Mouse (Mus musculus) frontal cortex, adult (tissue): ENCODE measurements around the gene Ctla2a.
A peak's percentile ranks its signal among the peaks of the same experiment; 100 is the strongest.
"Not testable (repeated sequence)": the region's sequence is repeated elsewhere in the genome, so short reads cannot be mapped to it uniquely, and the experiment has no call there.

Experiments
- ATAC-seq: cut with Nextera tagmentation; 2 replicates; pipeline ENCODE4 v1.9.2; 2017; ENCODE audit warnings: mild to moderate bottlenecking, moderate library complexity, mixed read lengths; ENCODE audit not compliant: low TSS enrichment

Ctla2a gene

GRCm38 (mm10) chr13:60936500-60936901, at the start of gene Ctla2a, which contains the start of gene Gm49391:
TSS of gene Ctla2a (minus strand) at chr13:60936625.
TSS of gene Gm49391 (minus strand) at chr13:60936571.
- ATAC-seq, result no peak

DNA sequence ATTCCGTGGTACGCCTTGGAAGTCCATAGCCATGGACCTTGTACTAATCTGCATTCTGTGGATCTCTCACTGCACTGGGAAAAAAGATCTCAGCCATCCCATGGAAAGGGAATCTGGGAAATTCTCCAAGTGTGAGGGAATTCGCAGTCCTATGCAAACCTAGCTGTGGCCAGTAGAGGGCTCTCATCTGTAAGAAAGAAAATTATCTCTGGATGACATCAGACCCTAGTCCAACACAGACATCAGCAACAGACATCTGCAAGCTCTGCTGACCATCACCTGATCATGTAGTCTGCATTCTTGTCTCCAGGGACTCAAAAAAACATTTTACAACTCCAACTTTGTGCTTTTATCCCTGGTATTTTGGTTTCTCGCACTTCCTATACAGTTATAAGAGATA, 35.9 kb upstream of the Ctla2a start:
- not testable (repeated sequence) for ATAC-seq

- not testable (repeated sequence) for ATAC-seq
Observed at GRCm38 (mm10) chr13:60963985-60964384, 27.6 kb upstream of the Ctla2a start.

- no peak for ATAC-seq
Observed at GRCm38 (mm10) chr13:60961706-60962105, 25.3 kb upstream of the Ctla2a start.

DNA sequence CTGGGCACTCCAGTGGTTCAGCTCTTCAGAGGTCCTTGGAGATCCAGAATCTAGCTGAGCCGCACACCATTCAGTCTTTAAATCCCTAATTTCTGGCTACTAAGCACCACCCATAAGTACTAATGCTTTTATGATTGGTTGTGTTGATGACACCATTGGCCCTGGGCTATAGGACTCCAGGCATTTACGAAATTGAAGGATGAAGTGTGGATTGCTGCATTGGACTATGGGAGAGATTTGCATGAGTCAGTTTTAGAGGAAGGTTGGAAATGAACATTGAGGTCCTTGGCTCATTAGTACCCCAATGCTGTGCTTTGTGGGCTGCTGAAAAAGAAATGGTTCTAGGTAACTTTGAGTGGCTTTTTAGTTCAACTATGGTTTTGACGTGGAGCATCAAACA, 5.5 kb upstream of the Ctla2a start, which contains the start of gene Tpbpa:
Gene Tpbpa, minus strand, starts transcription at position 101 of the 400 bp plus-strand sequence.
- not testable (repeated sequence) for ATAC-seq

DNA sequence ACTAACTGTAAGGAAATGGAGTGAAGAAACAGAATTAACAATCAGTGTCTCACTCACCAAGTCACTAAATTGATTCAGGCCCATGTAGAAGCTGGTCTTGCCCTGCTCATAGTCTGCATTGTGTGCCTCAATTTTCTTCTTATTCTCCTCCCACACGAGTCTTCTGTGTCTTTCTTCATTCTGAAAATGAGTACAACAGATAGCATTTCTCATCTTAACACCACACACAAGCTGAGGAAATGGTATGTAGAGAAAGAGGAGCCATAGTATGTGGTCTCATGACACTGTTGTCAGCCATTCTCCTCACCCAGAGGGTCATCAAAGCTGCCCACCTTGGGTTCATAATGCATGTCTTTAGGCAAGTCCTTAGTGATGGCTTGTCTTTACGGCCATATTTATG, 935 bp downstream of the Ctla2a start, which contains the start of gene Gm49393:
Gene Gm49393, minus strand, starts transcription at position 101 of the 400 bp plus-strand sequence.
- not testable (repeated sequence) for ATAC-seq

DNA sequence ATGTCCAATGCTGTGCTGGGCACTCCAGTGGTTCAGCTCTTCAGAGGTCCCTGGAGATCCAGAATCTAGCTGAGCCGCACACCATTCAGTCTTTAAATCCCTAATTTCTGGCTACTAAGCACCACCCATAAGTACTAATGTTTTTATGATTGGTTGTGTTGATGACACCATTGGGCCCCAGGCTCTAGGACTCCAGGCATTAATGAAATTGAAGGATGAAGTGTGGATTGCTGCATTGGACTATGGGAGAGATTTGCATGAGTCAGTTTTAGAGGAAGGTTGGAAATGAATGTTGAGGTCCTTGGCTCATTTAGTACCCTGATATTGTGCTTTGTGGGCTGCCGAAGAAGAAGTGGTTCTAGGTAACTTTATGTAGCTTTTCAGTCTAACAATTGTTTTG, 31.6 kb downstream of the Ctla2a start, which contains the start of gene Tpbpb:
Gene Tpbpb, minus strand, starts transcription at position 101 of the 400 bp plus-strand sequence.
- ATAC-seq, result not testable (repeated sequence)

GRCm38 (mm10) chr13:60897328-60897727, 39.1 kb downstream of the Ctla2a start, which contains the start of gene Ctla2b:
TSS of gene Ctla2b (minus strand) at chr13:60897447.
- 0 out of 2 replicates have a peak, but pooled peaks have one; percentile 27 for ATAC-seq

- not testable (repeated sequence) for ATAC-seq
Observed at GRCm38 (mm10) chr13:60896794-60897193, 39.6 kb downstream of the Ctla2a start, which contains the start of gene Gm49392. TSS of gene Gm49392 (minus strand) at chr13:60896894.

DNA sequence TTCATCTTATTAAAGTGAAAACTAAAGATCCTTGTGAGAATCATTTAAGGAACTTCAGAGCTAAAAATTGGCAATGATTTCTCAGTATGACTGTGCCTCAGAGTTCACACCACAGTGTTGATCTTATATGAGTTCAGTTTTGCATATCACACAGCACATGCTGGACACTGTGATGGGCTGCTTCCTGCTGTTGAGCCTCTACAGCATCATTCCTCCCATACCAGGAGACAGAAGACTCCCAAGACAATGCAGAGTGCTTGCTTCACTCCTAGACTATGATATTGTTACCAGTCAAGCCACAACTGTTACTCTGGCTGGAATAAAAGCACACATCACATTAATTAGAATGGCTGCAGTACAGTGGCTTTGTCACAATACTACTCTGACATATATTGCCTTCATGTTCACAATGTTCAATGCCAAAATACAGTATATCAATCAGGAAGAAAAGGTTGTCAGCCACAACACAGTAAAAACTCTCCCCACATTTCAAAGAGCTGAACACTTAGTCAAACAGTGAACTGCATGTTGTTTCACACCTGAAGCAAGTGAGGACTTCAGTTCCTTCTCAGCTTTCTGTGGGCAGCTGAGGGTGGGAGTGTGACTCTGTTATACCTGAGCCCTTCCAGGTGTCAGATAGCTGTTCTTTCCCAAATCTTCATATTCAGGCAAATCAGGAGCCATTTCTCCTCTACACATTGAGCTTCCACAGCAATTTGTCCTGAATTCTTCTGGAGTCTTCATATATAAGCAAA, 40.8 kb downstream of the Ctla2a start:
- ATAC-seq, result no peak

- ATAC-seq, result no peak
Observed at GRCm38 (mm10) chr13:60892301-60892700, 44.1 kb downstream of the Ctla2a start.
